Mouse (Mus musculus): ENCODE data around the gene Usb1. TPM values are rescaled to one million over a fixed set of nuclear protein-coding genes. Genes with fewer than 3 reads are reported as not detected.

Gene Usb1
- total RNA-seq, 1 experiment from 2014 or later: 46.4 TPM

DNA sequence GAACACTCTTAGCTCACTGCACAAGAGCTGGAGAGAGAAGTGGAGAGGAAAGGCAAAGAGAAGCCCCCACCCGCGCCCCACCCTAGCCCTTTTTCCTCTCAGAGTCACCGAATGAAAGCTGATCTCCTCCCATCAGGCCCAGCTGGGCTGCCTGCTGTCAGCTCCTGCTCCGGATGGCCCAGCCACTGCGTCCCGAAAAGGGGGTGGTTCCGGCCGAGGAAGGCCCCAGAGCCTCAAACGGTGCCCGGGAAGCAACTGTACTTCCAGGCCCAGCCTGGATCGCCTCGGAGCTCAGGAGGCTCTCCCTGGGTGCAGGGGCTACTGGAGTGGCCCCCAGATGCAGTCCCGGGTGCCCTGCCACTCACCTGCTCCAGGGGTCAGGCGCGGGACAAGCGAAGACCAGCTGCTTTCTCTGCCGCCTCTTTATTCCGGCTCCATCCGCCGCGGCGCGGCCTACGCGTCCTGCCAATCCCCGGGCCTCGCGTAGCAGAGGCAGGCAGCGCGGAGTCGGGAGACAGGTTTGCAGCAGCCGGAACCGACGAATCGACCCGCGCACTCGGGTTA is 846 bp upstream of the Usb1 start:
- ATAC-seq (ENCODE audit: extremely low read depth, insufficient number of reproducible peaks, low FRiP score, poor library complexity, severe bottlenecking): peak; percentile 21; the same call in 1 of the 2 replicates

DNA sequence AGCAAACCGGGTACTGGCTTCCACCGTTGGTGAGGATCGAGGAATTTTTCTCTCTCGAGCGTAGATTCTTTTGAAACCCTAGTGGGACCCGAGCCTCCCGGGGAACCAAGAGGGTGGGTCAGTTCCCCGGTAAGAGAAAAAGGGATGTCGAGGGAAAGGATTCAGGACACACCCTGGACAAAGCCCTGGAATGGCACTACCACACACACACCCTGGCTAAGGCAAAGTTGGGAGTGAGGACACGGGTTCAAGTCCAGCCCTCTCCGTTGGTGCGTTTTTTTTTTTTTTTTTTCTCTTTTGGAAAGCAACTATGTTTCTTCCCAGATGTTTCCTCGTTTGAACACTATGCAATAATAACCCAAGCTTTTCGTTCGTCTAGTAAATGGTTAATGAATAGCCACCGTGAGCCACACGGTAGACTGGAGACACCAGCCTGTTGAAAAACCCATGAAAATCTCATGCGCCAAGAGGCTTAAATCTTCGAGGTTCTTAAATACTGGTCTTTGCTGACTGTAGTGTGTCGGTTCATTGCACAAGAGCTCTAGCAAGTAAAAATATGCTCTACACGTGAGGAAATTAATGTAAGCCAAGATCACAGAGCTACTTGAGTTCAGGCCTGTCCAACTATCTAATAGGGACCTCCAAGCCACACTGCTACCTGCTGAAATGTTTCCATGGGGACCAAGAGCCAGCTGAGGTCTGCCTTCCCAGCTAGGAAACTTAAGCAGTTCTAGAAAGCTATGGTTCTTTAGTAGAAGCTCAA is 534 bp downstream of the Usb1 start:
- no peak for ATAC-seq (ENCODE audit: extremely low read depth, insufficient number of reproducible peaks, low FRiP score, poor library complexity, severe bottlenecking)

DNA sequence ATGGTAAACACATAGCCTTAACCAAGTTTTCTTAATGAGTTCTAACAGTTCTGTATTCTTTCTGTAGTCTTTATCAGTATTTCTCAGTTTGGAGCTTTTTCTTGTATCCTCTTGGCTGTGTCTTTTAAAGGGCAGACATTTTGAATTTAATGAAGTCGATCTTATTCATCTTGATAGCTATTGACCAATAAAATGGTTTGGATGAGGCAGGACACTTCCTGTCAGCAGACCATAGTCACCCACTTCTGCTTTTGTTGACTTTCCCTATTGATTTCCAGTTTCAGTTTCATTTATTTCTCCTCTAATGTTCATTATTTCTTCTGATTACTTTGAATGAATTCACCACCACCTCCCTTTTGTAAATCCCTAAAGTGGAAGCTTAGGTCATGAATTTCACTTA is 3.6 kb downstream of the Usb1 start:
- ATAC-seq (ENCODE audit: extremely low read depth, insufficient number of reproducible peaks, low FRiP score, poor library complexity, severe bottlenecking): peak; percentile 36; the same call in 1 of the 2 replicates

DNA sequence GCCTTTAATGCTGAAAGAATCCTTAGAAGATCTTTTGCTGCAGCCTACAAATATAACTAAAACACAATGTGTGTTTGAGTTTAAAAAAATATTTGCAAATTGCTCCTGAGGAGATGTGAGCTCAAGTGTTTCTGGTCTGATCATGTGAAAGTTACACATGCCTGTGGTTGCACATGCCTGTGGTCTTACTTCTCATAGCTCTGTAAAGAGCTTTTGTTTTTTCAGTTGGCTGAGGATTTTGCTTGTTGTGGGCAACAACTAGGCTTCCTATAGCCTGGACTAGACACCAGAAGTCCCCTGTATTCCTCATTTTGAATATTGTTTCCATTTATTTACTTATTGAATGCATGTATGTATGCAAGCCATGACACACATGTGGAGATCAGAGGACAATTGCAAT is 4.3 kb downstream of the Usb1 start:
- no peak for ATAC-seq (ENCODE audit: extremely low read depth, insufficient number of reproducible peaks, low FRiP score, poor library complexity, severe bottlenecking)

DNA sequence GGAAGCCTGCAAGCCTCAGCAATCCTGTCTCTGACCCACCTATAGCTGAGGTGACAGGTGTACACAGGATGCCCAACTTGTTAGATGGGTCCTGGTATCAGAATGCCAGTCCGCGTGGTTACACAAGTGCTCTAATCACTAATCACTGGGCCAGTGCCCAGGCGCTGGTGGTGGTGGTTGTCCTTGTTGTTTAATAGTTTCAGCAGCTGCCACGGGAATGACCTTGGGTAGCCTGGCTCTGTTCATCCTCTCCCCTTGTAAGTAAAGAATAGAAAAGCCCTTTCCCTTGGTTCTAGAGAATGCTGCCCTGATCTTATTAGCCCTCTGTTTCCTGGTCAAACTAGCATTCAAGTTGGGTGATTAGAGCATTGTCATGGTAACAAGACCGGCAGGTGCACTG is 9.6 kb downstream of the Usb1 start:
- no peak for ATAC-seq (ENCODE audit: extremely low read depth, insufficient number of reproducible peaks, low FRiP score, poor library complexity, severe bottlenecking)

DNA sequence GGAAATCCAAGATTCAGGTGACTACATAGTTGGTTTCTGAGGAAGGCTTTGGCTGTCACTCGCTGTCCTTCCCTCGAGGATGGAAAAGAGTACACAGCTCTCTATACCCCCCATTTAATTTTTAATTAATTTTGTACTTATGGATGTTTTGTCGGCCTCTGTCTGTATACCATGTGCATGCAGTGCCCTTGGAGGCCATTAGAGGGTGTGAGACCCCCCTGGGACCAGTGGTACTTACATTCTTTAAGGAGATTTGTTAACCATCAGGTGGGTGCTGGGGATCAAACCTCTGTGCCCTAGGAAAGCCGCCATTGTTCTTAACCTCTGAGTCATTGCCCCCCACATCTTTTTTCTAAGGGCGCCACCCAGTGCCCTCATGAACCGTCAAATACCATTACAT is 12.6 kb downstream of the Usb1 start:
- ATAC-seq (ENCODE audit: extremely low read depth, insufficient number of reproducible peaks, low FRiP score, poor library complexity, severe bottlenecking): no peak

DNA sequence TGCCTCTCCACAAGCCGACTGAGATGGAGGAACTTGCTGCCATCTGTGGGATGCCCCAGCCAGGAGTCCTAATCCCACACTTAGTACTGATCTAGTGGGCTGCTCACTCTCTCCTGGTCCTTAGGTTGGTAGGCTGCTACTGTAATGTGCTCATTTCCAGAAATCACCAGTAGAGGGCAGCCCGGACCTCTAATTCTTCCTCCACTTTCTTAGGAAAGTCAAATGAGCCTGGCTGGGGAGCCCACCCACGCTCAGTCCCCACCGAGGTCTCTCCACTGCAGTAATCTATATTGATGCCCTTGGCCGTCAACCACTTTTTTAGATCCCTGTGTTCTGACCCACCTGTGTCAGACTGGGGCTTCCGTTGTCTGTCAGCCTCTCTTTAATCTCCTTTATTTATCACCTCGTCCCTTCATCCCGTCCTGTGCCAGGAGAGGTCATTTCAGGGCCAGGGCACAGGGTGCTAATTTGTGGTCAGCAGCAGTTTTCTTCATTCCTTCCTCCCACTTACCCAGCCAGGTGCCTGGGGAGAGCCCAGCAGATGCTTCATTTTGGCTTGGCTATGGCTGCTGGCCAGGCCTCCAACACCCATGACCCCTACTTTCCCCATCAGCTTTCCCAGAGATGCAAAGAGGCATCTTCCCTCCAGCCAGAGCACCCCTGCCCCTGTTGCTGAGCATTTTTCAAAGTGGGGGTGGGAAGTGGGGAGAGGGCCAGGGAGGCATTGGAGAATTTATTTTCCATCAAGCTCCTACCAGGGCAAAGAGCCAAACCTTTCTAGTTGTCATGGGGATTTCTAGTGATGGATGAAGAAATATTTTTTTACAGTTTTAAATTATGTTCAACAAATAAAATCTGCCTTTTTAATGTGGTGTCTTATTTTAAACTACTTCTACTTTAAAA is 14.8 kb downstream of the Usb1 start:
- ATAC-seq (ENCODE audit: extremely low read depth, insufficient number of reproducible peaks, low FRiP score, poor library complexity, severe bottlenecking): peak; percentile 37; the same call in 1 of the 2 replicates

DNA sequence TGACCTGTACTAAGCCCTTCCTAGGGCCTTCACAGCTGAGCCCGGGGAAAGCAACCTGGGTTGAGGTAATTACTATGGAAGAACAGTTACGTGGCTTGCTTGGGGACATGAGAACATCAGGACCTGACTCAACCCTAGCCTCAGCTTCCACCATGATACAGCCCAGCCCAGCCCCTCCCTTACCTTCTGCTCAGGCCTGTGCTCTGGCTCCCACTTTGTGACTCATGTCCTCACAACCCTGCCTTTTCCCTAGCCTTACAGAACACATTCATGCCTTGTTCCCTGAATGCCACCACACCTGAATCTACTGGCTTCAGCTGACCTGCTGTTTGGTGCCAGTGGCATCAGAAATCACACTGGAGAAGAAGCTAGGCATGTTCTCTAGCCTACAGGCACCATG is 16.3 kb downstream of the Usb1 start:
- ATAC-seq (ENCODE audit: extremely low read depth, insufficient number of reproducible peaks, low FRiP score, poor library complexity, severe bottlenecking): no peak

DNA sequence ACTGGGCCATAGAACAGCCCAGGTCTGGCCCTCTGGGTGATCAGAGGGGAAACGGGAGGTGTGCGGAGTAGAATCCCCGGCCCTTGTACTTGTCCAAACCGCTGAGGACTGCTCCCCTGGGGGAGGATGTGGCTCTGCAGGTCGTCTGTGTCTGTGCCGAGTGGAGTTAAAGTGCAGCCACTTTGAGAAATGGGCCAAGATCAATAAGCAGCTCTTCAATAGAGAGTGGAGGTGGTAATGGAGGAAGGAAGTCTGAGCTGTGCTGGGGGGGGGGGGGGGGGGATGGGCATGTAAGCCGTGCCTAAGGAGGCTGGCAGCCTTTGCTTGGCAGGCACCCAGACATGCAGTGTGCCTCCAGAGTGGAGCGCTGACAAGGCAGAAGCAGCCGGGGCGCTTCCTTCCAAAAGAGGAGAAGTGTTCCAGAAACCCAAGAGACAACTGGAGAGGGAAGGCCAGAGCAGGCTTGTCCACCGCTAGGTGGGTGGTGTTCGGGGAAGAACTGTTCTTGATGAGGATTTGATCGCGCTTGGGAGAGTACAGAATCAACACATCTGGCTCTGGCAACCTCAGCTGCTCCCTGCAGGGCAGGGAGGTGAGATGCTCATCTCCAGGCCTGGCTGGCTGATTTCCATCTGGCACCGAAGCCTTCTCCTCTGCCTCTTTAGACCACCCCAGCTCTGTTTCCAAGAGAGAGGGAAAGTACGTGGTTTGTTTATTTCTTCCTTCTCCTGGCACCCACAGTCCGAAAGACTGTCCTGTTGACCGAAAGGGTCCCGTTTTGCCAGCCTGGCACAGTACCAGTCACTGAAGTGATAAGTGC is 16.9 kb downstream of the Usb1 start:
- 0 out of 2 replicates have a peak, but pooled peaks have one; percentile 14 for ATAC-seq (ENCODE audit: extremely low read depth, insufficient number of reproducible peaks, low FRiP score, poor library complexity, severe bottlenecking)

DNA sequence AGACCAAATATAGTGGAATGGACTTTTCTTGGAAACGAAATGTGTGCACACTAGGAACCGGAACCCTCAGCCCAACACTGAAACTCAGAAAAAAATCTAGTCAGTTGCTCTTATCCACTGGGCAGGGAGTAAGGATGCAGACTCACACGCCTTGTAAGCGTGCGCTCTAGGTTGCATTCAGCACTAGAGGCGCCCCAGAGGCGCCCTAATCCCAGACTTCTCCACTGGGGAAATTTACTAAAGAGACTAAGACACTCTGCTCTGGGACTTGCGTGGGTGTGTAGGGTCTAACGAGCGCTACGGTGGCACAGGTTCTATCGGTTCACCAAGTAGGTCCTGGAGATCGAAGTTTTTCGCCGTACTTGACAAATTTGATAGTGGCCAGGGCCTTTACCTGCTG is 19.4 kb downstream of the Usb1 start:
- no peak for ATAC-seq (ENCODE audit: extremely low read depth, insufficient number of reproducible peaks, low FRiP score, poor library complexity, severe bottlenecking)

DNA sequence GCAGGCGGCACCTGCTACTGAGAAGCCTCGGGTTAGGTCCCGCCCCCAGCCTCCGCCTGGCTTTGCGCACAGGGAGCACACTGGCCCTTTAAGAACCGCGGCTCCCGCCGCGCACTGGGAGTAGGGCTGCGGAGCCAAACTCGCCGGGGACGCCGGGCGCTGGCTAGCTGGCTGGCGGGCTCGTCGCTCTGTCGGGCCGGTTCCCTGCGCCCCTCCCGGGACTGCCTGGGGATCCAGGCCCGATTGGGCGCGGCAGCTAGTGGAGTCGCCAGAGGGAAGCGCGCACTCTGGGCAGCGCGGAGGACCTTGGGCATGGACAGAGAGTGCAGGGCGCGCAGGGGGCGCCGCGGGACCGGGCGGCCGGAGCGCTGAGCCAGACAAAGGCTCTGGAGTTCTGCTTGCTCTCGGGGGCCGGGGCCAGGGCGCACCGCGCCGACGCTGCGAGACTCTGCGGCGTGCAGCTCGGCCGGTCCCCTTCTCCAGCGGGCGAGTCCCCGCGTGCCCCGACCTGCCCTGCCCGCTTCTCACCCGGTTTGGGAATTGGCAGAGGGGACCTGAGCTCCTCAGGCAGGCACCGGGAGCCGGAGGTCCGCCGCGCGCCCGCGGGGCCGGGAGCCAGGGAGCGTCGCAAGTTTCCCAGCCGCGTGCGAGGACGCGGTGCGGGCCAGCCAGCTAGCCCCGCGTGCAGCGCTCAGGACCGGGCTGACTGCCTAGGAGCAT is 20.2 kb downstream of the Usb1 start, which contains the start of gene Mmp15:
TSS of gene Mmp15 (plus strand) at position 118 of the 720 bp plus-strand sequence.
- ATAC-seq (ENCODE audit: extremely low read depth, insufficient number of reproducible peaks, low FRiP score, poor library complexity, severe bottlenecking): no peak

DNA sequence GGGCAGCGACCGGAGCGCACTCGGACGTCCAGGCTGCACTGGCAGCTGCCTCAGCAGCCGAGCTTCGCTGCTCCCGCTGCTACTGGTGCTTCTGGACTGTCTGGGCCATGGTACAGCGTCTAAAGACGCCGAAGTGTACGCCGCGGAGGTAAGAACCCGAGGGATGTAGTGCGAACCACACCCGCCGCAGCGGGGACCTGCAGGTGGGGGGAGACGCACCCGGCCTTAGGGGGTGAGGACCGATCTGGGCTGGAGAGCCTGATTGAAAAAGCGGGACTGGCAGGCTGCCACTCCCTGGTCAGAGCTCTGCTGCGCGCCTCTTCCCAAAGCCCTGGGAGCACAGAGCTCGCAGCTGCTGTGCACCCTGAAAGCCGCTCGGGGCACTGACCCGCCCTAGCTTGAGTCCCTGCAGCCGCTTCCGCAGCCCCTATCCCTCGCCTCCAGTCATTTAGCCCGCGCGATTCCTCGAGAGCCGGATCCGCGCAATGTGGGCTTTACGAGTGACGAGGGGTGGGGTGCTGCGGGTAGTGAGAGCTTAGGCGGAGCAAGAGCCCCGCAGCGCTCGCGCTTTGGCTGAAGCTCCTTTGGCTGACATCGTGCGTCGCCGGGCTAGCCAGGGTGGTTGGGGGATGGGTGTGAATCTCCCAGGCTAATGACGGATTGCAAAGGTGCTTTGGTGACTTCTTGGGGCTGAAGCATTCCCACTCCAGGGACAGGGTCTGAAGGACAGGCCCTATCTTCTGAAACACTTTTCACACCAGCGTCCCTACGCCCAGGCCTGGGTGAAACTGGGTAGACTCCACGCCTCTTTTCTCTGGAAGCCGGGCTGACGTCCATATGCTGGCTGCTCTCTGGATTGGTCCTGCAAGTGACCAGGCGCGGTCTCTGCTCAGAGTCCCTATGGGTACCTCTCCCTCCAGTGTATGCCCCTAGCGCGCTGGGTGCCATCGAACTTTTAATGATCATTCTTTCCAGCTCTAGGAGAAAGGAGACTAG is 21.1 kb downstream of the Usb1 start:
- ATAC-seq (ENCODE audit: extremely low read depth, insufficient number of reproducible peaks, low FRiP score, poor library complexity, severe bottlenecking): no peak

DNA sequence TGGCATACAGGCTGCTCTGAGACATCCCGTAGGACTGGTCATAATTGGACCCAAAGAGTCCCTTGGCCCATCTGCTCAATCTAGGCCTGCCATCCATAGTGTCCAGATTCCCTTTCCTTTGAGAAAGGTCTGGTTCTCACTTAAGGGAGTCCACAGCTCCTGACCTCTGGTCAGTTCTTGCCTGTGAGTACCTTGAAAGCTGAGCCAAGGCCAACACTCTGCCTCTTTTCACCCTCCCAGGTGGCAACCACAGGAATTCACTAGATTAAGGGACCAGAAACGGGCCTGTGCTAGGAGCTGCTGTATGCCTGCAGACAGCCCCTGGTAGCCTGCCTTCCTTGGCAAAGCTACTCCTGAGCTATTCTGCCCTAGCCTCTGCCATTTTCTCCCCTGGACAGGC is 22.5 kb downstream of the Usb1 start:
- ATAC-seq (ENCODE audit: extremely low read depth, insufficient number of reproducible peaks, low FRiP score, poor library complexity, severe bottlenecking): no peak

DNA sequence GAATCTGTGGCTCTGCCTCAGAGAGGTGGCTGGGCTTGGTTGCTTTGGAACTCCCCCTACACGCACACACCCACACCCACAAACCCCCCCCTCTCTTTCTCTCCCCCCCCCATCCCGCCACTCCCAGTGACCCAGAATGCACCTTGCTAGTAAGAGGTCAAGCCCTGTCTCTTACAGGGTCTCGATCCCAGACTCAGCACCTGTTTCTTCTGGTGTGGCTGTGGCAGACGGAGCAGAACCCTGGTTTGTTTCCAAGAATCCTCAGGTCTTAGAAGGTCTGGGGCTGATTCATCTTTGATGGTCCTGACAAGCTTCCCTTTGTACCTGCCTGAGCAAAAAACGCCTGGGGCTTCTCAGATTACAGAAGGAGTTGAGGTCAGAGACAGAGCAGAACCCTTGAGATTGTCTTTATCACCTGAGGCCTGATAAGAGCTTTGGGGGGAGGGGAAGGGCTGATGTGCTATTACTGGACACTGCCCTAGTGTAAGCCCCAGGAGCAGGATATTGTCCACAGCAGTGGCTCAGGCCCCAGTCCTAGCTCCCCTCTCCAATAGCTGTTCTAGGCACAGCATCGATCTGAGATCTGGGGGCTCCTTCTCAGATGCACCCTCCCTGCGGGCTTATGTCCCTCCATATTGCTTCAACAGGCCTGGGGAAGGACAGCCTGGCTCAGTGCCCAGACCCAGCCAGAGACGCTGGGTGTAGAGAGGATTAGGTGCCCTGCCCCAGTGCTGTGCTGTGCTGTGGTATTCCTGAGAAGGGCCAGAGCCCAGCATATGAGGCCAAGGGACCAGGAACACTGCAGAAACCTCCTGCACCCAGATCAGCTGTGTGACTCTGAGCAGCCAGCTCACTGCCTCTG is 26.7 kb downstream of the Usb1 start:
- ATAC-seq (ENCODE audit: extremely low read depth, insufficient number of reproducible peaks, low FRiP score, poor library complexity, severe bottlenecking): no peak

DNA sequence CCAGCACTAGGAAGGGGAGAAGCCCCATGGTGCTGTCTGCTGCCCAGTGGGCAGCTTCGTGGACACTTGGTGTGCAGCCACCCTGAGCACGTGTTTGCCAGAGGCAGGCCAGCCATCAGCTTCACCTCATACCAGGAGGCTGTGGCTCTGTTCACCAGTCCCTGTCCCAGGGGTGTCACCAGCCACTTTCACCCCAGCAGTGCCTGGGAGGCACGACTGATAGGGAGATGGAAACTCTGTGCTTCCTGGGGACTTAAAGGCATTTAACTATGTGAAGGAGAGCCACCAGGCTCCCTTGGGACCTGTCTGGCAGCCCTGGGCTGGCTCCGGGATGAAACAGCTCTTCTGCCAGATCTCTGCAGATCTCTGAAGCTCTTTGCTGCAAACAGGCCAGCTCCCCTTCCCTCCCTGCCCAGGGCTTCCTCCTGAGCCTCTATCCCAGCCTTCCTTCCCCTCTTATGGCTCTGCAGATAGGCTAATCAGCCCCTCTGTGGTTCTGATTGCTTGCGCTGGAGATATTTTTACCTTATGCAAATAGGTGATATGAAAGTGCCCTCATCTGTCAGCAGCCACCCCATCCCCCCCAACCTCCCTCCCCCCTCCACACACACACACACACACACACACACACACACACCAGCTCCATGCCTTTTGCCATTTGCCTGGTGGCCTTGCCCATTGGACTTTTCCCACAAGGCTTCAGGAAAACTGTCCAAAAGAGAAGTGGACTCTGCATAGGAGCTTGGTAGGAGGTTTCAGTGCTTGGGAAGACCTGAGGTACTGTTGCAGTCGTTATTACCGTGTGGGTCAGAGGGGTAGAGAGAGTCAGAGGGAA is 28.3 kb downstream of the Usb1 start:
- ATAC-seq (ENCODE audit: extremely low read depth, insufficient number of reproducible peaks, low FRiP score, poor library complexity, severe bottlenecking): no peak

DNA sequence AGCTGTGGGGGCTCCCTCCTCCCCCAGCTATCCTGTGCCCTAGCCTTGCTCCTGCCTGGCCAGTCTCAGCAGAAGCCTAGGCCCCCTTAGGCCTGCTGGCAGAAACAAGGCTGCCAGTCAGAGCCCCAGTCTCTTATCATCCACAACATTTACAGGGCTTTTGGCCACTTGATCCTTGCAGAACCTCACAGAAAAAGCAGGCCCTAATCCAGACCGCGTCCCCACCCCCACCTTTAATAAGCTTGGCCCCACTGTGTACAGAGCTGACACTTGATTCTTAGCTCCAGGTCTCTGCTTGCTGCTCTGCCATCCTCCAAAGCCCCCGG is 28.9 kb downstream of the Usb1 start:
- ATAC-seq (ENCODE audit: extremely low read depth, insufficient number of reproducible peaks, low FRiP score, poor library complexity, severe bottlenecking): no peak

All from neutrophil, adult 5-6 weeks (primary cell).